Mouse (Mus musculus) stomach, postnatal 0 days (tissue): ENCODE measurements around the gene Amigo1. TPM values are rescaled to one million over a fixed set of nuclear protein-coding genes. Genes with fewer than 3 reads are reported as not detected.

Experiments used
- ATAC-seq: fragments of 200-750 bp; cut with Nextera tagmentation; 2 replicates; pipeline ENCODE4 v1.8.0; 2017; ENCODE audit not compliant: low FRiP score, low TSS enrichment
- DNase-seq: peaks from one replicate; pipeline ENCODE4 v3.0.0-alpha.2; 2016; ENCODE audit warnings: low spot score
- H3K27ac ChIP-seq: fragments of 300-500 bp; sonication (generic); replicated peaks from 2 replicates; pipeline ENCODE4 v1.5.1; 2014; ENCODE audit warnings: mild to moderate bottlenecking, control low read depth
- H3K27me3 ChIP-seq: fragments of 300-500 bp; sonication (generic); 2 replicates; pipeline ENCODE4 v1.6.1; 2014; ENCODE audit warnings: low read length; ENCODE audit not compliant: control insufficient read depth, insufficient read depth
- H3K36me3 ChIP-seq: fragments of 300-500 bp; sonication (generic); 2 replicates; pipeline ENCODE4 v1.6.1; 2014; ENCODE audit warnings: low read length, mixed read lengths; ENCODE audit not compliant: control insufficient read depth, insufficient read depth
- H3K4me1 ChIP-seq: fragments of 300-500 bp; sonication (generic); replicated peaks from 2 replicates; pipeline ENCODE4 v1.6.1; 2014; ENCODE audit warnings: antibody characterized with exemption; ENCODE audit not compliant: control insufficient read depth, insufficient read depth
- H3K4me2 ChIP-seq: fragments of 300-500 bp; sonication (generic); replicated peaks from 2 replicates; pipeline ENCODE4 v1.6.1; 2014; ENCODE audit warnings: low read depth, mild to moderate bottlenecking, control low read depth, moderate library complexity
- H3K4me3 ChIP-seq: fragments of 300-500 bp; sonication (generic); 2 replicates; pipeline ENCODE4 v1.5.1; 2014; ENCODE audit warnings: low read depth, low read length, control low read depth
- H3K9ac ChIP-seq: fragments of 300-500 bp; sonication (generic); 2 replicates; pipeline ENCODE4 v1.6.1; 2014; ENCODE audit warnings: mild to moderate bottlenecking, low read length, control low read depth, mixed read lengths
- H3K9me3 ChIP-seq: fragments of 300-500 bp; sonication (generic); 2 replicates; pipeline ENCODE4 v1.6.1; 2016; ENCODE audit warnings: low read length; ENCODE audit not compliant: control insufficient read depth
- CTCF ChIP-seq: IDR thresholded peaks from 2 replicates; pipeline ENCODE4 v1.5.1; 2016; ENCODE audit warnings: antibody characterized with exemption, low read depth, mild to moderate bottlenecking, moderate library complexity
- EP300 ChIP-seq: optimal IDR thresholded peaks from 2 replicates; pipeline ENCODE3; 2016; ENCODE audit warnings: antibody characterized with exemption
- WGBS: fragments of 180-500 bp; shearing (Covaris S2); extraction: QIAGEN DNeasy Blood & Tissue Kit; methylation state at CpG from one replicate; pipeline ENCODE4 v1.1.7; 2014; 5-methylcytosine and 5-hydroxymethylcytosine counted together
- polyA plus RNA-seq: library from polyadenylated mRNA; unstranded; fragments of >200 nt; fragmentation: Nextera tagmentation; extraction: Ambion mirVana; gene quantifications from 2 replicates; pipeline ENCODE4 v1.2.1, GENCODE M21; 2015

The Amigo1 gene
- polyA plus RNA-seq, 1 experiment from 2014 or later = 3.0 TPM

GRCm38 (mm10) chr3:108220661-108221060 lies 34.5 kb downstream of the Amigo1 start:
- H3K9ac ChIP-seq = no peak overlapping the region
- no peak for ATAC-seq
- no peak overlapping the region for H3K4me2 ChIP-seq
- no peak overlapping the region for H3K27ac ChIP-seq
- TF ChIP-seq CTCF (no peak), EP300 (no peak)
- H3K9me3 ChIP-seq = no peaks in the 10 kb centered on the region
- H3K27me3 ChIP-seq = no peaks in the 10 kb centered on the region
- DNase-seq = no peak
- H3K4me3 ChIP-seq = no peak overlapping the region
- no peaks in the 10 kb centered on the region for H3K36me3 ChIP-seq
- no peaks in the 10 kb centered on the region for H3K4me1 ChIP-seq
- 67% methylated on average over 3 of the region's 3 CpGs for WGBS

GRCm38 (mm10) chr3:108225711-108226557 lies 39.8 kb downstream of the Amigo1 start:
- Histone ChIP-seq H3K9ac (peak overlapping the region; percentile 54), H3K4me1 (no peaks in the 10 kb centered on the region), H3K27me3 (peaks cover 3% of the 10 kb centered on the region; the same call in 1 of the 2 replicates), H3K4me3 (peak overlapping the region; percentile 44), H3K9me3 (no peaks in the 10 kb centered on the region), H3K27ac (no peak overlapping the region), H3K36me3 (no peaks in the 10 kb centered on the region), H3K4me2 (peak overlapping the region; percentile 75)
- ATAC-seq = peak; percentile 56
- peak; percentile 39 for DNase-seq
- WGBS = 4% methylated on average over 61 of the region's 67 CpGs
- TF ChIP-seq EP300 (no peak), CTCF (no peak)

DNA sequence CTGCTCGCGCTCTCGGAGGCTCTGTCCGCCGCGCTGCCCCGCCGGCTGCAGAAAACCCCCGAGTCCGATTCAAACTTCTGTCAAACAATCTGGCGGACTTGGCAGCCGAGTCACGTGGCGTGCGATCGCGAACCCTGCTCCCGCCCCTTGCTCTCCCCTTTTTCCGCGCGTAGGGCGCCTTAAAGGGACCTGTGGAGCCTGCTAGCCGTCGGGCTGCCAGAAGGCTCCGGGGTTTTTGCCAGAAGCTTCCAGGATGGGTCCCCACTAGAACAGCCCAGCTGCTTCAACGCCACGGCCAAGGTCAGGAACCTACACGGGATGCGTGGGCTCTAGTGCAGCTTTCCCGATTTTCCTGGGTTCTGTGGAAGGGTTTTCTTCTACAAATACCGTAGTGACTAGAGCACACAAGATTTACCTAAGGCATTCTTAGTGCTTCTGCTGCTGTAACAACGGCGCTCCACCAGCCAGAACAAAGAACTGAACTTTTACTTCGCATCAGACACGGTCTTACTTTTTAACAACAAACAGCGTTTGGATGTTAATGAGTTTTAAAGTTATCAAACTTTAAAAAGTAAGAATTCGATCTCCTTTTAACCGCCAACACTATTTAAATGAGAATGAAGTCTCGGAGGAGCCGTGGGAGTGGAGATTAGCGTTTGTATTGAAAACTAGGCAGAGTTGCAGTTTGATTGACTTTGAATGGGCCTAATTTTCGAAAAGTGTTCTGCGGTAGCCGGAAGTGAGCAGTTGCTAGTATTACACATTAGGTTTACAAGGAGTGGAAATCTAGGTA lies 40.6 kb downstream of the Amigo1 start, which contains the start of gene Sypl2:
Gene Sypl2 (minus strand): TSS at position 91 of the 793 bp plus-strand sequence.
- H3K27me3 ChIP-seq = peaks cover 3% of the 10 kb centered on the region; the same call in 1 of the 2 replicates
- peak; percentile 51 for ATAC-seq
- peak within 1 kb of the TSS; percentile 75 for H3K4me2 ChIP-seq
- H3K27ac ChIP-seq = no peak within 1 kb of the TSS
- H3K9ac ChIP-seq = peak within 1 kb of the TSS; percentile 54
- DNase-seq = peak; percentile 61
- H3K4me1 ChIP-seq = no peaks in the 10 kb centered on the region
- H3K9me3 ChIP-seq = no peaks in the 10 kb centered on the region
- TF ChIP-seq CTCF (no peak), EP300 (no peak)
- H3K4me3 ChIP-seq = peak within 1 kb of the TSS; percentile 44
- H3K36me3 ChIP-seq = no peaks in the 10 kb centered on the region
- WGBS = 6% methylated on average over 44 of the region's 44 CpGs

- H3K4me3 ChIP-seq = no peak overlapping the region
- no peak for DNase-seq
- no peak for TF ChIP-seq CTCF
- no peak for TF ChIP-seq EP300
These were observed 41.4 kb downstream of the Amigo1 start for GRCm38 (mm10) chr3:108227521-108227920.

GRCm38 (mm10) chr3:108231646-108232045 lies 45.5 kb downstream of the Amigo1 start:
- ATAC-seq (no peak), DNase-seq (no peak)
- WGBS = 78% methylated on average over 4 of the region's 4 CpGs

More at GRCm38 (mm10) chr3:108227521-108227920, 41.4 kb downstream of the Amigo1 start:
- Histone ChIP-seq H3K36me3 (no peaks in the 10 kb centered on the region), H3K4me1 (no peaks in the 10 kb centered on the region), H3K4me2 (no peak overlapping the region), H3K9ac (no peak overlapping the region), H3K9me3 (no peaks in the 10 kb centered on the region), H3K27ac (no peak overlapping the region), H3K27me3 (peaks cover 3% of the 10 kb centered on the region; the same call in 1 of the 2 replicates)
- no peak for ATAC-seq
- 77% methylated on average over 2 of the region's 2 CpGs for WGBS

More at GRCm38 (mm10) chr3:108231646-108232045, 45.5 kb downstream of the Amigo1 start:
- TF ChIP-seq CTCF (no peak), EP300 (no peak)
- H3K9ac ChIP-seq = no peak overlapping the region
- no peaks in the 10 kb centered on the region for H3K9me3 ChIP-seq
- H3K4me1 ChIP-seq = no peaks in the 10 kb centered on the region
- H3K27ac ChIP-seq = no peak overlapping the region
- H3K27me3 ChIP-seq = no peaks in the 10 kb centered on the region
- H3K36me3 ChIP-seq = no peaks in the 10 kb centered on the region
- no peak overlapping the region for H3K4me3 ChIP-seq
- no peak overlapping the region for H3K4me2 ChIP-seq
